Comparison of ENCODE assay signal across 8 mouse cellular contexts in the genomic region with DNA sequence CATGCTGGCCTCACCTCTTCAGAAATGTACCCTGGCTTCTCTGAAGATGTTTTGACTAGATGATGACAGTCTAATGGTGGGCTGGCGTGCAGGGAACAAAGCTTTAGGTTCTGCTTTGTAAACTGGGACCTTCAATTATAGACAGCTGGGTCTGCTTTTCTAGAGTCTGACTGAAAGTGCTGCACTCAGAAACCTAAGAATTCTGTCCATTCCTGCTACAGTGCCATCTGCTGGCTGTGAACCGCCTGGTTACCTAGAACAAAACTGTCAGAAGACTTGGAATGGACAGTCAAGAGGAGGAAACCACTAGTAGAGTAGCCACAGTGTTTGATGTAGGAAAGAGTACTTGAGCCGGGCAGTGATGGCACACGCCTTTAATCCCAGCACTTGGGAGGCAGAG. TPM values are rescaled to one million over a fixed set of nuclear protein-coding genes. Genes with fewer than 3 reads are reported as not detected.
A peak's percentile ranks its signal among the peaks of the same experiment; 100 is the strongest.
DNase-seq lines count a peak whose midpoint lies in the region; ATAC-seq lines count a peak whose summit lies in the region.

No protein-coding gene starts in this region.

- H3K4me2 ChIP-seq in intestine, embryonic 15.5 days (replicated peaks) = peak overlapping the region; percentile 79

- H3K27ac ChIP-seq in intestine, embryonic 15.5 days = peak overlapping the region; percentile 88

- WGBS in intestine, embryonic 15.5 days = 5% methylated on average over 4 of the region's 4 CpGs

- H3K27me3 ChIP-seq in intestine, embryonic 15.5 days (replicated peaks) = no peaks in the 10 kb centered on the region

- H3K4me3 ChIP-seq in intestine, embryonic 15.5 days (replicated peaks) = peak overlapping the region; percentile 73

- intact Hi-C loops in left cerebral cortex, postnatal 25 days (cut with DNase I) = loop anchor here (2.0 to 5.0 kb wide), 2 partner anchors 163 to 281 kb away; partner anchors contain the start of gene Sort1

- H3K9me3 ChIP-seq in intestine, embryonic 15.5 days = no peaks in the 10 kb centered on the region

- 0 out of 2 replicates have a peak overlapping the region, but pooled peaks have one; percentile 11 for H3K9ac ChIP-seq in intestine, embryonic 15.5 days

- H3K4me1 ChIP-seq in intestine, embryonic 15.5 days (replicated peaks) = no peaks in the 10 kb centered on the region

- peak; percentile 35 for ATAC-seq in intestine, embryonic 15.5 days

- DNase-seq in adrenal gland, adult 8-10 months = peak; percentile 70
- peak; percentile 89 for DNase-seq in embryo, embryonic 11 days
- peak; percentile 68 for DNase-seq in gastrocnemius, postnatal 25 days
- DNase-seq in left cerebral cortex, postnatal 25 days (ENCODE audit: low spot score in 2 of 2) = peak; percentile 80 to 90
- DNase-seq in mesoderm, embryonic 11.5 days (ENCODE audit: low read depth, low spot score) = peak; percentile 84
- peak; percentile 71 for DNase-seq in right cerebral cortex, postnatal 25 days
- peak; percentile 66 for DNase-seq in yolk sac, embryonic 10.5 days (ENCODE audit: low spot score)

- 0 out of 2 replicates have a peak, but pooled peaks cover 11% of the 10 kb centered on the region for H3K36me3 ChIP-seq in intestine, embryonic 15.5 days

RNA-seq across cellular contexts. Expression of gene Tmem167b, which starts 1.0 kb away (rescaled TPM):
- total RNA-seq in adrenal gland, adult 8-10 months (2022) = 10 to 100 TPM; 63.6 to 76.6 (median 68.7) TPM
- 10 to 100 TPM; 13.0 to 15.1 TPM for total RNA-seq in gastrocnemius, postnatal 25 days (2021)
- polyA plus RNA-seq in intestine, embryonic 15.5 days (2015; fragmentation: Nextera tagmentation; extraction: Ambion mirVana) = 34.3 and 35.5 TPM in 2 replicates
- 10 to 100 TPM; 42.5 to 44.7 TPM for total RNA-seq in left cerebral cortex, postnatal 25 days (2021)

RNA-seq across cellular contexts. Expression of gene Taf13, which starts 8.2 kb away (rescaled TPM):
- total RNA-seq in adrenal gland, adult 8-10 months (2022) = 10 to 100 TPM; 26.3 to 35.0 (median 29.7) TPM
- 10 to 100 TPM; 17.6 to 18.3 TPM for total RNA-seq in gastrocnemius, postnatal 25 days (2021)
- 38.4 and 39.4 TPM in 2 replicates for polyA plus RNA-seq in intestine, embryonic 15.5 days (2015; fragmentation: Nextera tagmentation; extraction: Ambion mirVana)
- 10 to 100 TPM; 34.9 to 35.4 TPM for total RNA-seq in left cerebral cortex, postnatal 25 days (2021)

RNA-seq across cellular contexts. Expression of gene 5330417C22Rik, which starts 27.0 kb away (rescaled TPM):
- 1 to 10 TPM; 2.4 to 6.9 (median 3.9) TPM for total RNA-seq in adrenal gland, adult 8-10 months (2022)
- total RNA-seq in gastrocnemius, postnatal 25 days (2021) = not detected
- polyA plus RNA-seq in intestine, embryonic 15.5 days (2015; fragmentation: Nextera tagmentation; extraction: Ambion mirVana) = 17.1 and 26.7 TPM in 2 replicates
- total RNA-seq in left cerebral cortex, postnatal 25 days (2021) = 10 to 100 TPM; 28.2 to 36.0 TPM

RNA-seq across cellular contexts. Expression of gene Wdr47, which starts 27.8 kb away (rescaled TPM):
- 10 to 100 TPM; 11.7 to 19.3 (median 15.3) TPM for total RNA-seq in adrenal gland, adult 8-10 months (2022)
- 1 to 10 TPM; 3.0 to 6.4 TPM for total RNA-seq in gastrocnemius, postnatal 25 days (2021)
- polyA plus RNA-seq in intestine, embryonic 15.5 days (2015; fragmentation: Nextera tagmentation; extraction: Ambion mirVana) = 7.0 and 8.7 TPM in 2 replicates
- 100 to 1,000 TPM; 127 to 137 TPM for total RNA-seq in left cerebral cortex, postnatal 25 days (2021)

RNA-seq across cellular contexts. Expression of gene 1700013F07Rik, which starts 29.4 kb away (rescaled TPM):
- under 1 TPM in 2 of 4 experiments, not detected in 2; 0.45 to 0.59 TPM for total RNA-seq in adrenal gland, adult 8-10 months (2022)
- not detected for total RNA-seq in gastrocnemius, postnatal 25 days (2021)
- 0.34 TPM in 1 of 2 replicates, not detected in the other for polyA plus RNA-seq in intestine, embryonic 15.5 days (2015; fragmentation: Nextera tagmentation; extraction: Ambion mirVana)
- 1 to 10 TPM in 1 of 2 experiments, under 1 TPM in 1; 0.92 to 1.6 TPM for total RNA-seq in left cerebral cortex, postnatal 25 days (2021)

Comparison
In these comparisons a context has a peak if more than half of its experiments do, and no peak if none do; other contexts are left out.
1. Peak in every context shown above with its lines: DNase-seq, ATAC-seq, H3K4me3 ChIP-seq and H3K27ac ChIP-seq.